Mouse (Mus musculus) ovary, postnatal 36 days (tissue): Measurements from ENCODE around the gene Tigd4.

ENCODE experiments used
- DNase-seq: peaks from one replicate; pipeline ENCODE4 v3.0.0; 2022; ENCODE audit warnings: low spot score, mixed read lengths

Gene Tigd4

GRCm38 (mm10) chr3:84615050-84615855 is 21.9 kb downstream of the Tigd4 start:
- DNase-seq, result no peak

- DNase-seq, result no peak
Observed at GRCm38 (mm10) chr3:84615856-84616225, 22.5 kb downstream of the Tigd4 start.

GRCm38 (mm10) chr3:84618627-84619026 is 25.3 kb downstream of the Tigd4 start:
- no peak for DNase-seq

GRCm38 (mm10) chr3:84619056-84619455 is 25.7 kb downstream of the Tigd4 start:
- no peak for DNase-seq

GRCm38 (mm10) chr3:84619725-84620124 is 26.4 kb downstream of the Tigd4 start:
- DNase-seq, result no peak

- DNase-seq, result no peak
Observed at GRCm38 (mm10) chr3:84622026-84622425, 28.7 kb downstream of the Tigd4 start.

GRCm38 (mm10) chr3:84631586-84631985 is 38.2 kb downstream of the Tigd4 start:
- DNase-seq, result no peak

GRCm38 (mm10) chr3:84637095-84637494 is 43.7 kb downstream of the Tigd4 start:
- DNase-seq, result no peak

- no peak for DNase-seq
Observed at GRCm38 (mm10) chr3:84637890-84638578, 44.7 kb downstream of the Tigd4 start.

- no peak for DNase-seq
Observed at GRCm38 (mm10) chr3:84638858-84639257, 45.5 kb downstream of the Tigd4 start.

- no peak for DNase-seq
Observed at GRCm38 (mm10) chr3:84639767-84640500, 46.6 kb downstream of the Tigd4 start.

GRCm38 (mm10) chr3:84640536-84640935 is 47.2 kb downstream of the Tigd4 start:
- DNase-seq, result no peak

GRCm38 (mm10) chr3:84641391-84641790 is 48.0 kb downstream of the Tigd4 start:
- no peak for DNase-seq

GRCm38 (mm10) chr3:84642942-84643341 is 49.6 kb downstream of the Tigd4 start:
- no peak for DNase-seq

- DNase-seq, result no peak
Observed at GRCm38 (mm10) chr3:84645156-84646006, 52.0 kb downstream of the Tigd4 start.

GRCm38 (mm10) chr3:84646007-84646290 is 52.6 kb downstream of the Tigd4 start:
- no peak for DNase-seq

GRCm38 (mm10) chr3:84646331-84646845 is 53.0 kb downstream of the Tigd4 start:
- DNase-seq, result no peak
